Mouse (Mus musculus) limb, embryonic 14.5 days (tissue): Measurements from ENCODE around the gene Gm9936. TPM values are rescaled to one million over a fixed set of nuclear protein-coding genes. Genes with fewer than 3 reads are reported as not detected.

Experiments
- ATAC-seq: fragments of 200-750 bp; cut with Nextera tagmentation; 2 replicates; pipeline ENCODE4 v1.8.0; 2017; ENCODE audit warnings: low read depth, moderate number of reproducible peaks, moderate TSS enrichment; ENCODE audit not compliant: low FRiP score
- DNase-seq: peaks from one replicate; pipeline ENCODE4 v3.0.0-alpha.2; 2015; ENCODE audit warnings: low spot score
- H3K27ac ChIP-seq: fragments of 300-500 bp; sonication (generic); replicated peaks from 2 replicates; pipeline ENCODE4 v1.5.1; 2014; ENCODE audit warnings: low read depth, mild to moderate bottlenecking, low read length, moderate library complexity, mixed read lengths
- H3K27me3 ChIP-seq: fragments of 300-500 bp; sonication (generic); 2 replicates; pipeline ENCODE4 v1.6.1; 2014; ENCODE audit warnings: low read length, mixed read lengths; ENCODE audit not compliant: control insufficient read depth, insufficient read depth
- H3K36me3 ChIP-seq: fragments of 300-500 bp; sonication (generic); 2 replicates; pipeline ENCODE4 v1.6.1; 2014; ENCODE audit warnings: mild to moderate bottlenecking, low read length, moderate library complexity, mixed read lengths; ENCODE audit not compliant: control insufficient read depth, insufficient read depth
- H3K4me1 ChIP-seq: fragments of 300-500 bp; sonication (generic); 2 replicates; pipeline ENCODE4 v1.6.1; 2014; ENCODE audit warnings: antibody characterized with exemption, low read length, mixed read lengths; ENCODE audit not compliant: control insufficient read depth, insufficient read depth
- H3K4me2 ChIP-seq: fragments of 300-500 bp; sonication (generic); replicated peaks from 2 replicates; pipeline ENCODE4 v1.6.1; 2014; ENCODE audit warnings: low read depth, mild to moderate bottlenecking, low read length, moderate library complexity; ENCODE audit not compliant: severe bottlenecking
- H3K4me3 ChIP-seq: fragments of 300-500 bp; sonication (generic); replicated peaks from 2 replicates; pipeline ENCODE4 v1.5.1; 2014; ENCODE audit warnings: low read length
- H3K9ac ChIP-seq: fragments of 300-500 bp; sonication (generic); 2 replicates; pipeline ENCODE4 v1.6.1; 2014; ENCODE audit warnings: mild to moderate bottlenecking, low read depth, low read length, moderate library complexity; ENCODE audit not compliant: severe bottlenecking
- H3K9me3 ChIP-seq: fragments of 300-500 bp; sonication (generic); 2 replicates; pipeline ENCODE4 v1.6.1; 2016; ENCODE audit warnings: low read length; ENCODE audit not compliant: control insufficient read depth
- POLR2A ChIP-seq: fragments of 200-500 bp; IDR thresholded peaks from 2 replicates; pipeline ENCODE4 v1.8.0; 2012; ENCODE audit warnings: inconsistent platforms, mild to moderate bottlenecking, moderate library complexity, borderline replicate concordance; ENCODE audit not compliant: insufficient read depth, insufficient read length; ENCODE audit errors: extremely low read depth
- WGBS: fragments of 180-500 bp; shearing (Covaris S2); extraction: QIAGEN DNeasy Blood & Tissue Kit; methylation state at CpG from one replicate; pipeline ENCODE4 v1.1.7; 2014; 5-methylcytosine and 5-hydroxymethylcytosine counted together
- polyA plus RNA-seq, 2 experiments: library from polyadenylated mRNA; depleted of rRNA in 1 of 2; stranded (reverse) in 1 of 2; unstranded in 1 of 2; fragments of >200 nt; fragmentation: Nextera tagmentation in 1 of 2; extraction: Ambion mirVana in 1 of 2; gene quantifications; 2 replicates each; pipeline versions ENCODE4 v1.2.1 to v1.2.3; 2012 to 2014

Gene Gm9936
- polyA plus RNA-seq, 2 experiments = 0.13 to 0.36 TPM

GRCm38 (mm10) chr5:114877487-114877886 lies 19.0 kb upstream of the Gm9936 start:
- Histone ChIP-seq H3K36me3 (no peaks in the 10 kb centered on the region), H3K9ac (no peak overlapping the region), H3K9me3 (no peaks in the 10 kb centered on the region), H3K4me3 (no peak overlapping the region), H3K4me1 (peaks cover 13% of the 10 kb centered on the region), H3K27me3 (no peaks in the 10 kb centered on the region), H3K27ac (no peak overlapping the region), H3K4me2 (no peak overlapping the region)
- no peak for TF ChIP-seq POLR2A
- no peak for ATAC-seq
- WGBS = 54% methylated on average over 7 of the region's 7 CpGs
- no peak for DNase-seq

GRCm38 (mm10) chr5:114876331-114876730 lies 17.8 kb upstream of the Gm9936 start:
- H3K27ac ChIP-seq = no peak overlapping the region
- 51% methylated on average over 6 of the region's 6 CpGs for WGBS

GRCm38 (mm10) chr5:114875858-114876257 lies 17.4 kb upstream of the Gm9936 start:
- ATAC-seq = no peak
- Histone ChIP-seq H3K27ac (no peak overlapping the region), H3K27me3 (no peaks in the 10 kb centered on the region), H3K4me1 (peaks cover 13% of the 10 kb centered on the region), H3K4me2 (no peak overlapping the region), H3K4me3 (no peak overlapping the region), H3K9ac (no peak overlapping the region), H3K36me3 (no peaks in the 10 kb centered on the region), H3K9me3 (no peaks in the 10 kb centered on the region)
- TF ChIP-seq POLR2A = no peak
- no peak for DNase-seq
- WGBS = 63% methylated on average over 6 of the region's 6 CpGs

More at GRCm38 (mm10) chr5:114876331-114876730, 17.8 kb upstream of the Gm9936 start:
- H3K27me3 ChIP-seq = no peaks in the 10 kb centered on the region
- no peak for DNase-seq
- H3K9me3 ChIP-seq = no peaks in the 10 kb centered on the region
- H3K4me3 ChIP-seq = no peak overlapping the region
- H3K36me3 ChIP-seq = no peaks in the 10 kb centered on the region
- H3K4me2 ChIP-seq = no peak overlapping the region
- H3K4me1 ChIP-seq = peaks cover 13% of the 10 kb centered on the region
- no peak overlapping the region for H3K9ac ChIP-seq
- no peak for ATAC-seq
- TF ChIP-seq POLR2A = no peak

GRCm38 (mm10) chr5:114865279-114865678 lies 6.8 kb upstream of the Gm9936 start:
- Histone ChIP-seq H3K9ac (no peak overlapping the region), H3K27me3 (no peaks in the 10 kb centered on the region), H3K9me3 (peaks cover 13% of the 10 kb centered on the region), H3K4me1 (no peaks in the 10 kb centered on the region), H3K4me3 (no peak overlapping the region), H3K4me2 (no peak overlapping the region), H3K36me3 (no peaks in the 10 kb centered on the region), H3K27ac (no peak overlapping the region)
- ATAC-seq = no peak
- no peak for TF ChIP-seq POLR2A
- 90% methylated on average over 12 of the region's 12 CpGs for WGBS
- no peak for DNase-seq

GRCm38 (mm10) chr5:114864813-114865212 lies 6.3 kb upstream of the Gm9936 start:
- no peak overlapping the region for H3K9ac ChIP-seq
- ATAC-seq (no peak), DNase-seq (no peak)
- H3K36me3 ChIP-seq = no peaks in the 10 kb centered on the region
- no peak overlapping the region for H3K4me2 ChIP-seq
- 79% methylated on average over 7 of the region's 7 CpGs for WGBS
- no peaks in the 10 kb centered on the region for H3K4me1 ChIP-seq
- no peak for TF ChIP-seq POLR2A
- no peaks in the 10 kb centered on the region for H3K27me3 ChIP-seq
- H3K9me3 ChIP-seq = peaks cover 13% of the 10 kb centered on the region
- no peak overlapping the region for H3K4me3 ChIP-seq
- H3K27ac ChIP-seq = no peak overlapping the region

GRCm38 (mm10) chr5:114861730-114862129 lies 3.2 kb upstream of the Gm9936 start:
- WGBS = 66% methylated on average over 6 of the region's 6 CpGs
- no peak overlapping the region for H3K9ac ChIP-seq
- TF ChIP-seq POLR2A = no peak
- H3K4me2 ChIP-seq = no peak overlapping the region
- no peaks in the 10 kb centered on the region for H3K27me3 ChIP-seq
- H3K9me3 ChIP-seq = no peaks in the 10 kb centered on the region
- H3K4me1 ChIP-seq = peaks cover 4% of the 10 kb centered on the region; the same call in 1 of the 2 replicates
- no peaks in the 10 kb centered on the region for H3K36me3 ChIP-seq
- DNase-seq (no peak), ATAC-seq (no peak)
- H3K27ac ChIP-seq = no peak overlapping the region
- H3K4me3 ChIP-seq = no peak overlapping the region
